Mouse (Mus musculus): ENCODE data around the gene Gabrr2. TPM values are rescaled to one million over a fixed set of nuclear protein-coding genes. Genes with fewer than 3 reads are reported as not detected.

Gabrr2 gene
- polyA plus RNA-seq, 1 experiment from 2014 or later: 0.24 TPM

DNA sequence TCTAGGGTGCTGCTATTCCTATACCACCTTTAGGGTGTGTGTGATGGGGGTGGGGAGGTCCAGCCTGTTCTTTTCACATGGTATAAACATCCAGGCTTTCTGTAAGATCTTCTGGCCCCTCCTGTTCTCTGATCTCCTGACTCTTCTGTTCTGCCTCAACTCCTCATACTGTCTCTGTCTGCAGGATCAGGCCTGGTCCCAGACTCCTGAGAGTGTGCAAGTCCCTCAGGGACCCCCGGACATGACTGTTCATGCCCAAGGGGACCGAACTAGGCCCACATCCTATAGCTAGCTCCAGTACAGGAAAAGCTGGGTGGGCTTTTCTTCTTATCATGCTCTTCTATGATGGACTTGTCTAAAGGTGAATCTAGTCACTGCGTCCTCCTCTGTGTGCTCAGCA is 4.5 kb downstream of the Gabrr2 start:
- WGBS: 93% methylated on average over 3 of the region's 3 CpGs
- Histone ChIP-seq H3K4me1 (ENCODE audit: control insufficient read depth, insufficient read depth, low read length) (no peaks in the 10 kb centered on the region), H3K36me3 (ENCODE audit: control insufficient read depth, insufficient read depth, low read length) (no peaks in the 10 kb centered on the region)

DNA sequence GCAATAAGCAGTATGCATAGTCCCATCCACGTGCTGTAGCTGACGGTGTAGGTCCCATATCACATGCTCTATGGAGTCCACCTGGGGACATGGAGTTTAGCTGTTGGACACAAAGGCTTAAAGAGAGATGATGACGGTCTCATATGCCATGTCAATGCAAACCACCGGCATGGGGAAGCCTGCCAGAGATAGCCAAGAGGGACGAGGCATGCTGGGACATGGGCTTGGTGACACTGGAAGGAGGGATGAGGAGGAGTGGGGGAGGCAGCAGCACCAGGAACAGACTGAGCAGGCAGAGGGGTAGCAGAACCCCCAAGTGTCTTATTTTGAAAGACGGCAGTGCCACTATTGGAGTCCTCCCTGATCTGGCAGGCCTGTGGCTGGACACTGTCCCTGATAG is 5.0 kb downstream of the Gabrr2 start:
- no peak for ATAC-seq
- 90% methylated on average over 6 of the region's 6 CpGs for WGBS
- no peak overlapping the region for H3K27ac ChIP-seq (ENCODE audit: low read length)
- no peaks in the 10 kb centered on the region for H3K27me3 ChIP-seq (replicated peaks; ENCODE audit: control insufficient read depth, insufficient read depth, low read length)
- H3K4me3 ChIP-seq (ENCODE audit: low read length): no peak overlapping the region
- no peaks in the 10 kb centered on the region for H3K9me3 ChIP-seq (ENCODE audit: control insufficient read depth, low read length)
- H3K9ac ChIP-seq (ENCODE audit: low read depth, low read length): no peak overlapping the region
- no peaks in the 10 kb centered on the region for H3K36me3 ChIP-seq (ENCODE audit: control insufficient read depth, insufficient read depth, low read length)
- H3K4me2 ChIP-seq (ENCODE audit: low read depth, low read length): no peak overlapping the region
- no peaks in the 10 kb centered on the region for H3K4me1 ChIP-seq (ENCODE audit: control insufficient read depth, insufficient read depth, low read length)

More for the DNA sequence above, 4.5 kb downstream of the Gabrr2 start:
- ATAC-seq: no peak
- H3K9ac ChIP-seq (ENCODE audit: low read depth, low read length): no peak overlapping the region
- no peak overlapping the region for H3K4me2 ChIP-seq (ENCODE audit: low read depth, low read length)
- no peaks in the 10 kb centered on the region for H3K27me3 ChIP-seq (replicated peaks; ENCODE audit: control insufficient read depth, insufficient read depth, low read length)
- H3K27ac ChIP-seq (ENCODE audit: low read length): no peak overlapping the region
- H3K4me3 ChIP-seq (ENCODE audit: low read length): no peak overlapping the region
- H3K9me3 ChIP-seq (ENCODE audit: control insufficient read depth, low read length): no peaks in the 10 kb centered on the region

- Histone ChIP-seq H3K9ac (ENCODE audit: low read depth, low read length) (no peak overlapping the region), H3K27me3 (replicated peaks; ENCODE audit: control insufficient read depth, insufficient read depth, low read length) (no peaks in the 10 kb centered on the region), H3K4me1 (ENCODE audit: control insufficient read depth, insufficient read depth, low read length) (no peaks in the 10 kb centered on the region), H3K9me3 (ENCODE audit: control insufficient read depth, low read length) (no peaks in the 10 kb centered on the region), H3K27ac (ENCODE audit: low read length) (no peak overlapping the region), H3K4me2 (ENCODE audit: low read depth, low read length) (no peak overlapping the region), H3K4me3 (ENCODE audit: low read length) (no peak overlapping the region), H3K36me3 (ENCODE audit: control insufficient read depth, insufficient read depth, low read length) (no peaks in the 10 kb centered on the region)
- ATAC-seq: no peak
- 70% methylated on average over 6 of the region's 6 CpGs for WGBS
These were observed 6.1 kb downstream of the Gabrr2 start for GRCm38 (mm10) chr4:33068894-33069293.

DNA sequence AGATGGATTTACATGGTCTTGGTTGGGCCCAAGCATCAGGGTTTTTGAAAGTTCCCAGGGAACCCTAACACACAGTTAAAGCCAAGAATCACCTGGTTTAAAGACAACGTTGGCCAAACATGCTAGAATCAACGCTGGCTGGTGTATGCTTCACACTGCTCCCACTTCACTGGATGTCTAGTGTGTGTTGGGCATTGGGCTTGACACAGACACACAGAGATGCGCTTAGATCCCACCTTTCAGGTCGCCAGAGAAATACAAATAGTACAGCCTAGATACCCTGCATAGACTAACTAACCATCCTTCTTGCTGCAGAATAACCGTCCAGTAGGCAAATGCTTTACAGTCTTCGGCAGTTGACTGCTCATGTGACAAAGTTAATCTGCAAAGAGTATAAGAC is 7.5 kb downstream of the Gabrr2 start:
- H3K4me2 ChIP-seq (ENCODE audit: low read depth, low read length): no peak overlapping the region
- H3K27ac ChIP-seq (ENCODE audit: low read length): no peak overlapping the region
- ATAC-seq: no peak
- H3K9ac ChIP-seq (ENCODE audit: low read depth, low read length): no peak overlapping the region
- 89% methylated on average over 6 of the region's 6 CpGs for WGBS
- no peaks in the 10 kb centered on the region for H3K27me3 ChIP-seq (replicated peaks; ENCODE audit: control insufficient read depth, insufficient read depth, low read length)
- no peaks in the 10 kb centered on the region for H3K4me1 ChIP-seq (ENCODE audit: control insufficient read depth, insufficient read depth, low read length)
- no peak overlapping the region for H3K4me3 ChIP-seq (ENCODE audit: low read length)
- no peaks in the 10 kb centered on the region for H3K9me3 ChIP-seq (ENCODE audit: control insufficient read depth, low read length)
- H3K36me3 ChIP-seq (ENCODE audit: control insufficient read depth, insufficient read depth, low read length): no peaks in the 10 kb centered on the region

DNA sequence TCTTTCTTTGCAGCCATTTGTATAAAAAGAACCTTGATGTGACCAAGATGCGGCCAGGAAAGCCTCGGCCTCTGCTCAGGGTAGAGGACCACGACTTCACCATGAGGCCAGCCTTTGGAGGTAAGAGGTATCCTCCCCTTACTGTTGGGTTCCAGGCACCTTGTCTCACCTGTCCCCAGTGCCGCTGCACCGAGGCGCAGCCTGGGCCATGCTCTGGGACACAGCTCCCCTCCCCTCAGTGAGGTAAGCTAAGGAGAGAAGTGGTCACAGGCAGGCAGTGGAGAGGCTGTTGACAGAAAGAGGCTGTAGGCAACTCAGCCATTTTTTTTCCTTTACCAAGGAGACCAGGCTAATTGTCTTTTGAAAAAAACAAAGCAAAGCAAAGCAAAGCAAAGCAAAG is 8.5 kb downstream of the Gabrr2 start:
- Histone ChIP-seq H3K36me3 (ENCODE audit: control insufficient read depth, insufficient read depth, low read length) (no peaks in the 10 kb centered on the region), H3K9ac (ENCODE audit: low read depth, low read length) (no peak overlapping the region), H3K4me1 (ENCODE audit: control insufficient read depth, insufficient read depth, low read length) (no peaks in the 10 kb centered on the region), H3K27me3 (replicated peaks; ENCODE audit: control insufficient read depth, insufficient read depth, low read length) (no peaks in the 10 kb centered on the region), H3K4me2 (ENCODE audit: low read depth, low read length) (no peak overlapping the region), H3K27ac (ENCODE audit: low read length) (no peak overlapping the region), H3K4me3 (ENCODE audit: low read length) (no peak overlapping the region), H3K9me3 (ENCODE audit: control insufficient read depth, low read length) (no peaks in the 10 kb centered on the region)
- no peak for ATAC-seq
- 82% methylated on average over 6 of the region's 6 CpGs for WGBS

- H3K9me3 ChIP-seq (ENCODE audit: control insufficient read depth, low read length): no peaks in the 10 kb centered on the region
- no peak overlapping the region for H3K4me3 ChIP-seq (ENCODE audit: low read length)
- H3K9ac ChIP-seq (ENCODE audit: low read depth, low read length): no peak overlapping the region
- H3K36me3 ChIP-seq (ENCODE audit: control insufficient read depth, insufficient read depth, low read length): no peaks in the 10 kb centered on the region
- 57% methylated on average over 11 of the region's 11 CpGs for WGBS
- H3K4me1 ChIP-seq (ENCODE audit: control insufficient read depth, insufficient read depth, low read length): no peaks in the 10 kb centered on the region
- no peak for ATAC-seq
- H3K27ac ChIP-seq (ENCODE audit: low read length): no peak overlapping the region
- no peaks in the 10 kb centered on the region for H3K27me3 ChIP-seq (replicated peaks; ENCODE audit: control insufficient read depth, insufficient read depth, low read length)
- no peak overlapping the region for H3K4me2 ChIP-seq (ENCODE audit: low read depth, low read length)
These were observed 9.8 kb downstream of the Gabrr2 start for GRCm38 (mm10) chr4:33072526-33073161.

- H3K4me1 ChIP-seq (ENCODE audit: control insufficient read depth, insufficient read depth, low read length): no peaks in the 10 kb centered on the region
- no peaks in the 10 kb centered on the region for H3K9me3 ChIP-seq (ENCODE audit: control insufficient read depth, low read length)
- WGBS: 72% methylated on average over 4 of the region's 4 CpGs
- H3K9ac ChIP-seq (ENCODE audit: low read depth, low read length): no peak overlapping the region
- H3K36me3 ChIP-seq (ENCODE audit: control insufficient read depth, insufficient read depth, low read length): no peaks in the 10 kb centered on the region
- ATAC-seq: no peak
- H3K4me3 ChIP-seq (ENCODE audit: low read length): no peak overlapping the region
- H3K4me2 ChIP-seq (ENCODE audit: low read depth, low read length): no peak overlapping the region
- no peaks in the 10 kb centered on the region for H3K27me3 ChIP-seq (replicated peaks; ENCODE audit: control insufficient read depth, insufficient read depth, low read length)
- no peak overlapping the region for H3K27ac ChIP-seq (ENCODE audit: low read length)
These were observed 11.6 kb downstream of the Gabrr2 start for GRCm38 (mm10) chr4:33074406-33074805.

DNA sequence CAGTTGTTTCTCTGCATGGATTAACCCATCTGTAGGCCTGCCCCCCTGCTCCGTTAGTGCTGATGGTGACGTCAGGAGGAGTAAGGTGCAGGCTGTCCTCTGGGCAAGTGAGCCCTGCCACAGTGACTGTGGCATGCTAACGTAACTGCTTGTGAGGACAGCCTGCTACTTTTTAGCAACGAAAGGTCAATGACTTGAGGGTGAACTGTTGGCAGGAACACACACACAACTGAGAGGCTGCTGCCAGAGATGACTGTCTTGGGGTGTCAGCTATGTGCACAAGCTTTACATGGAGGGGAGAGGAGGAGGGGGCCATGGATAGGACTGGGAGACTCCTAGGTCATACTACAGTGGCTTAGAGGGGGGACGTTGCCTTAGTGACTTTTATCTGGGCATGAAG is 12.1 kb downstream of the Gabrr2 start:
- no peak for ATAC-seq
- 76% methylated on average over 5 of the region's 5 CpGs for WGBS
- Histone ChIP-seq H3K4me2 (ENCODE audit: low read depth, low read length) (no peak overlapping the region), H3K4me3 (ENCODE audit: low read length) (no peak overlapping the region), H3K36me3 (ENCODE audit: control insufficient read depth, insufficient read depth, low read length) (no peaks in the 10 kb centered on the region), H3K27ac (ENCODE audit: low read length) (no peak overlapping the region), H3K9me3 (ENCODE audit: control insufficient read depth, low read length) (no peaks in the 10 kb centered on the region), H3K9ac (ENCODE audit: low read depth, low read length) (no peak overlapping the region), H3K4me1 (ENCODE audit: control insufficient read depth, insufficient read depth, low read length) (no peaks in the 10 kb centered on the region), H3K27me3 (replicated peaks; ENCODE audit: control insufficient read depth, insufficient read depth, low read length) (no peaks in the 10 kb centered on the region)

DNA sequence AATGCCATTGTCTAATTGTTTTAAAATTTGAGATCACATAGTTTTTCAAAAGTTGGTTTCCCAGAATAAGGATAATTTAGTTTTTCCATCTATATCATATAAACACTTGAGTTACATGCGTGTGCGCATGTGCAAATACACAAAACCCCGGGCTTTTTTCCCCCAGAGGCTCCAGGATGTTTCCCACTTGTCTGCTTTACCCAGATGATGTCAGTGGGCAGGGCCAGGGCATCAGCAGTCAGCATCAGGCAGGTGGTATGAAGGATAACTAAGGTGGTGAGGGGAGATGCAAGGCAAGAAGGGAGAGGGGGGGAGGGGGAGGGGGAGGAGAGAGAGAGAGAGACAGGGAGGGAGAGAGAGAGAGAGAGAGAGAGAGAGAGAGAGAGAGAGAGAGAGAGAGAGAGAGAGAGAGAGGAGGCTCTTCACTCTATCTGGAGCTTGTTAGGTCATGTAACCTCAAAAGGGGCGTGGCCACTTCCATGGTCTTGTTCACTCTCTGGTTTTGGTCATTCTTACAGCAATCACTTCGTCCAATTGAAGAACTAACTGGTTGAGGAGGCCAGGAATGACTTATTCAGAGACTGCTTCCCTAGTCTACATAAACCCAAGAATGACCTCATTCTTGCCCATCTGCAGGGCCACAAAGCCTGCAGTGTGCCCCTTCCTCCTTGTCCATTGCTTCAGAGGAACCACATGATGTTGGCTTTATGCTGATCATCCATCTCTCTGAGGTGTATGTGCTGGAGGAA is 13.2 kb downstream of the Gabrr2 start:
- H3K36me3 ChIP-seq (ENCODE audit: control insufficient read depth, insufficient read depth, low read length): no peaks in the 10 kb centered on the region
- no peak for ATAC-seq
- H3K4me1 ChIP-seq (ENCODE audit: control insufficient read depth, insufficient read depth, low read length): no peaks in the 10 kb centered on the region
- H3K4me2 ChIP-seq (ENCODE audit: low read depth, low read length): no peak overlapping the region
- 85% methylated on average over 5 of the region's 5 CpGs for WGBS
- no peak overlapping the region for H3K27ac ChIP-seq (ENCODE audit: low read length)
- no peak overlapping the region for H3K4me3 ChIP-seq (ENCODE audit: low read length)
- H3K9me3 ChIP-seq (ENCODE audit: control insufficient read depth, low read length): no peaks in the 10 kb centered on the region
- no peak overlapping the region for H3K9ac ChIP-seq (ENCODE audit: low read depth, low read length)
- H3K27me3 ChIP-seq (replicated peaks; ENCODE audit: control insufficient read depth, insufficient read depth, low read length): no peaks in the 10 kb centered on the region

Data from intestine, embryonic 16.5 days (tissue).